Mouse (Mus musculus) CH12.LX (cell line): ENCODE results near the gene Ist1. TPM values are rescaled to one million over a fixed set of nuclear protein-coding genes. Genes with fewer than 3 reads are reported as not detected.
A peak's percentile ranks its signal among the peaks of the same experiment; 100 is the strongest.

Experiments used
- DNase-seq: peaks from one replicate; pipeline ENCODE4 v3.0.0-alpha.2; 2013; ENCODE audit errors: extremely low read depth
- H3K27ac ChIP-seq: 2 replicates; pipeline ENCODE4 v1.5.1; 2012; ENCODE audit warnings: low read depth, mild to moderate bottlenecking, control low read depth, moderate library complexity; ENCODE audit not compliant: insufficient read depth
- H3K27me3 ChIP-seq: replicated peaks from 2 replicates; pipeline ENCODE3; 2012; ENCODE audit warnings: inconsistent platforms
- H3K36me3 ChIP-seq, 2 experiments: replicated peaks in 1 of 2; 2 replicates each; pipeline versions ENCODE3 to v1.6.1; 2012; ENCODE audit warnings: inconsistent platforms in 1 of 2, low read length in 1 of 2, mild to moderate bottlenecking in 1 of 2, mixed read lengths in 1 of 2, moderate library complexity in 1 of 2; ENCODE audit not compliant: control insufficient read depth in 1 of 2, insufficient read depth in 1 of 2
- H3K4me1 ChIP-seq, 2 experiments: 2 replicates each; pipeline ENCODE4 v1.6.1; 2012; ENCODE audit warnings: inconsistent platforms in 1 of 2, moderate library complexity in 1 of 2; ENCODE audit not compliant: insufficient read depth in 2 of 2, control insufficient read depth in 1 of 2
- H3K4me2 ChIP-seq: 2 replicates; pipeline ENCODE4 v1.6.1; 2012; ENCODE audit warnings: low read depth, mild to moderate bottlenecking, control low read depth; ENCODE audit not compliant: poor library complexity, insufficient read depth, severe bottlenecking
- H3K4me3 ChIP-seq, 3 experiments: fragments of 150-350 bp in 1 of 3; sonication (generic) in 1 of 3; replicated peaks in 1 of 3; 2 replicates each; pipeline versions ENCODE3 to v1.5.1; 2011 to 2012; ENCODE audit warnings: low read depth in 2 of 3, low read length in 2 of 3, mild to moderate bottlenecking in 2 of 3, moderate library complexity in 2 of 3, control low read depth in 1 of 3, improper control_type of control experiment in 1 of 3, inconsistent platforms in 1 of 3, mixed read lengths in 1 of 3; ENCODE audit not compliant: poor library complexity in 1 of 3
- H3K79me2 ChIP-seq: replicated peaks from 2 replicates; pipeline ENCODE4 v1.6.1; 2012; ENCODE audit warnings: mild to moderate bottlenecking, moderate library complexity; ENCODE audit not compliant: control insufficient read depth, poor library complexity, insufficient read depth, severe bottlenecking; ENCODE audit errors: extremely low read depth
- H3K9ac ChIP-seq: 2 replicates; pipeline ENCODE4 v1.6.1; 2012; ENCODE audit warnings: low read depth, mild to moderate bottlenecking, control low read depth, moderate library complexity; ENCODE audit not compliant: insufficient read depth
- H3K9me3 ChIP-seq: replicated peaks from 2 replicates; pipeline ENCODE3; 2012; ENCODE audit warnings: low read length, inconsistent platforms, mixed read lengths
- BHLHE40 ChIP-seq: IDR thresholded peaks from 2 replicates; pipeline ENCODE4 v1.6.1; 2011; ENCODE audit warnings: mild to moderate bottlenecking, low read depth, low read length, improper control_type of control experiment
- CHD1 ChIP-seq: IDR thresholded peaks from 2 replicates; pipeline ENCODE4 v1.6.1; 2012; ENCODE audit warnings: low read depth, low read length, improper control_type of control experiment, inconsistent platforms
- CHD2 ChIP-seq: IDR thresholded peaks from 2 replicates; pipeline ENCODE4 v1.6.1; 2011; ENCODE audit warnings: low read length, improper control_type of control experiment
- CTCF ChIP-seq, 2 experiments: IDR thresholded peaks in 1 of 2; conservative IDR thresholded peaks in 1 of 2; 2 replicates each; pipeline ENCODE4 v1.5.1; 2011 to 2012; ENCODE audit warnings: low read depth in 2 of 2, low read length in 2 of 2, improper control_type of control experiment in 1 of 2, inconsistent platforms in 1 of 2, mild to moderate bottlenecking in 1 of 2, moderate library complexity in 1 of 2
- E2F4 ChIP-seq: IDR thresholded peaks from 2 replicates; pipeline ENCODE4 v1.6.1; 2011; ENCODE audit warnings: low read depth, low read length, improper control_type of control experiment; ENCODE audit not compliant: insufficient replicate concordance
- ELF1 ChIP-seq: IDR thresholded peaks from 2 replicates; pipeline ENCODE4 v1.6.1; 2014; ENCODE audit warnings: low read depth, mild to moderate bottlenecking, inconsistent platforms, low read length, improper control_type of control experiment
- GABPA ChIP-seq: IDR thresholded peaks from 2 replicates; pipeline ENCODE4 v1.6.1; 2012; ENCODE audit warnings: low read depth, low read length, improper control_type of control experiment, inconsistent platforms; ENCODE audit not compliant: insufficient replicate concordance
- HCFC1 ChIP-seq: IDR thresholded peaks from 2 replicates; pipeline ENCODE4 v1.6.1; 2012; ENCODE audit warnings: low read depth, mild to moderate bottlenecking, inconsistent platforms, low read length, improper control_type of control experiment
- IRF4 ChIP-seq: IDR thresholded peaks from 2 replicates; pipeline ENCODE4 v1.6.1; 2014; ENCODE audit warnings: low read depth, mild to moderate bottlenecking, inconsistent platforms, low read length, improper control_type of control experiment
- JUN ChIP-seq: IDR thresholded peaks from 2 replicates; pipeline ENCODE4 v1.6.1; 2011; ENCODE audit warnings: low read depth, mild to moderate bottlenecking, low read length, improper control_type of control experiment, moderate library complexity; ENCODE audit not compliant: insufficient read depth
- JUND ChIP-seq: conservative IDR thresholded peaks from 2 replicates; pipeline ENCODE4 v1.6.1; 2011; ENCODE audit warnings: low read depth, low read length, improper control_type of control experiment
- KAT2A ChIP-seq: IDR thresholded peaks from 2 replicates; pipeline ENCODE4 v1.6.1; 2012; ENCODE audit warnings: low read length, improper control_type of control experiment, inconsistent platforms; ENCODE audit not compliant: insufficient replicate concordance
- MAFK ChIP-seq: IDR thresholded peaks from 2 replicates; pipeline ENCODE4 v1.6.1; 2011; ENCODE audit warnings: low read length, improper control_type of control experiment; ENCODE audit not compliant: insufficient replicate concordance
- MAX ChIP-seq: IDR thresholded peaks from 2 replicates; pipeline ENCODE4 v1.6.1; 2011; ENCODE audit warnings: low read length, improper control_type of control experiment
- MEF2A ChIP-seq: IDR thresholded peaks from 2 replicates; pipeline ENCODE4 v1.6.1; 2014; ENCODE audit warnings: low read depth, mild to moderate bottlenecking, inconsistent platforms, low read length, improper control_type of control experiment, borderline replicate concordance
- MXI1 ChIP-seq: IDR thresholded peaks from 2 replicates; pipeline ENCODE4 v1.6.1; 2011; ENCODE audit warnings: mild to moderate bottlenecking, low read depth, low read length, improper control_type of control experiment
- MYC ChIP-seq: IDR thresholded peaks from 2 replicates; pipeline ENCODE4 v1.6.1; 2011; ENCODE audit warnings: low read depth, mild to moderate bottlenecking, improper control_type of control experiment, low read length
- NELFE ChIP-seq: IDR thresholded peaks from 2 replicates; pipeline ENCODE4 v1.6.1; 2011; ENCODE audit warnings: low read depth, low read length, improper control_type of control experiment
- POLR2AphosphoS2 ChIP-seq: IDR thresholded peaks from 2 replicates; pipeline ENCODE4 v1.6.1; 2011; ENCODE audit warnings: low read depth, low read length, improper control_type of control experiment
- RAD21 ChIP-seq: IDR thresholded peaks from 2 replicates; pipeline ENCODE4 v1.6.1; 2011; ENCODE audit warnings: low read depth, mild to moderate bottlenecking, low read length, improper control_type of control experiment, moderate library complexity
- SIN3A ChIP-seq: IDR thresholded peaks from 2 replicates; pipeline ENCODE4 v1.6.1; 2012; ENCODE audit warnings: low read length, improper control_type of control experiment, inconsistent platforms
- SMC3 ChIP-seq: IDR thresholded peaks from 2 replicates; pipeline ENCODE4 v1.6.1; 2011; ENCODE audit warnings: low read depth, low read length, improper control_type of control experiment
- TCF12 ChIP-seq: IDR thresholded peaks from 2 replicates; pipeline ENCODE4 v1.6.1; 2014; ENCODE audit warnings: low read depth, mild to moderate bottlenecking, inconsistent platforms, low read length, improper control_type of control experiment
- UBTF ChIP-seq: IDR thresholded peaks from 2 replicates; pipeline ENCODE4 v1.6.1; 2012; ENCODE audit warnings: low read depth, mild to moderate bottlenecking, inconsistent platforms, low read length, improper control_type of control experiment, moderate library complexity
- USF1 ChIP-seq: IDR thresholded peaks from 2 replicates; pipeline ENCODE4 v1.6.1; 2014; ENCODE audit warnings: low read depth, mild to moderate bottlenecking, inconsistent platforms, low read length, improper control_type of control experiment
- ZMIZ1 ChIP-seq: IDR thresholded peaks from 2 replicates; pipeline ENCODE4 v1.6.1; 2012; ENCODE audit warnings: low read depth, mild to moderate bottlenecking, inconsistent platforms, low read length, improper control_type of control experiment
- ZNF384 ChIP-seq: IDR thresholded peaks from 2 replicates; pipeline ENCODE4 v1.6.1; 2012; ENCODE audit warnings: low read depth, low read length, improper control_type of control experiment, inconsistent platforms
- dilution Hi-C: fragments of 300-500 bp; cut with MboI; formaldehyde crosslinking; loops from 2 replicates; pipeline ENCODE4 v1.14.3; 2020; ENCODE audit warnings: low sequenced_read_pairs; ENCODE audit not compliant: extremely low pct_unique_long_range_greater_than_20kb, extremely low pct_ligation_motif_present
- in situ Hi-C: fragments of 300-500 bp; cut with MboI; formaldehyde crosslinking; loops from 3 replicates; pipeline ENCODE4 v1.14.3; 2019; ENCODE audit warnings: low sequenced_read_pairs, low pct_ligation_motif_present, low pct_unique_long_range_greater_than_20kb, mixed read lengths
- polyA plus RNA-seq: library from polyadenylated mRNA; unstranded; fragments of >175 nt; gene quantifications from 2 replicates; pipeline ENCODE4 v1.2.1, GENCODE M21; 2012; ENCODE audit warnings: low read depth; ENCODE audit not compliant: insufficient read length
- total RNA-seq, 2 experiments: library from RNA; depleted of rRNA; stranded (reverse); fragments of 300-350 nt in 1 of 2; fragments of >200 nt in 1 of 2; gene quantifications; 2 replicates each; pipeline ENCODE4 v1.2.3; 2012 to 2014

The Ist1 gene
- total and polyA plus RNA-seq, 3 experiments, result 38.2 to 57.2 (median 53.1) TPM

DNA sequence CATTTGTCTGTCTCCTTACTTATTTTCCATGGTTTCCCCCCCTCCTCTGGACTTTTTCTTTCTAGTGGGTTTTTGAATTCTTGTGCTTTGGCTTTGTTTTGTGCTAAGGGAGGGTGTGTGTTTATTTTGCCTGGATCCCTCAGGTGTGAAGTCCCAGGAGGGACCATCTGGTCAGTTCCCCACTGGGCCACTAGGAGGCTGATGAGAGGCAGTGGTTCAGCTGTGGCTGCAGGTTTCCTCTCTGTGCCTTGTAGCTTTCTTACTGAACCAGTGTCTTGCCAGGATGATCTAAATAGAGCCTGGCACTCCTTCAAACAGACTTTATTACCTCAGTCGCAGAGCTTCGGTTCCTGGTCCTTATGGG lies 13.8 kb upstream of the Ist1 start:
- no peak overlapping the region for H3K4me3 ChIP-seq
- H3K9ac ChIP-seq, result no peak overlapping the region
- peak overlapping the region; percentile 44 for H3K4me2 ChIP-seq

DNA sequence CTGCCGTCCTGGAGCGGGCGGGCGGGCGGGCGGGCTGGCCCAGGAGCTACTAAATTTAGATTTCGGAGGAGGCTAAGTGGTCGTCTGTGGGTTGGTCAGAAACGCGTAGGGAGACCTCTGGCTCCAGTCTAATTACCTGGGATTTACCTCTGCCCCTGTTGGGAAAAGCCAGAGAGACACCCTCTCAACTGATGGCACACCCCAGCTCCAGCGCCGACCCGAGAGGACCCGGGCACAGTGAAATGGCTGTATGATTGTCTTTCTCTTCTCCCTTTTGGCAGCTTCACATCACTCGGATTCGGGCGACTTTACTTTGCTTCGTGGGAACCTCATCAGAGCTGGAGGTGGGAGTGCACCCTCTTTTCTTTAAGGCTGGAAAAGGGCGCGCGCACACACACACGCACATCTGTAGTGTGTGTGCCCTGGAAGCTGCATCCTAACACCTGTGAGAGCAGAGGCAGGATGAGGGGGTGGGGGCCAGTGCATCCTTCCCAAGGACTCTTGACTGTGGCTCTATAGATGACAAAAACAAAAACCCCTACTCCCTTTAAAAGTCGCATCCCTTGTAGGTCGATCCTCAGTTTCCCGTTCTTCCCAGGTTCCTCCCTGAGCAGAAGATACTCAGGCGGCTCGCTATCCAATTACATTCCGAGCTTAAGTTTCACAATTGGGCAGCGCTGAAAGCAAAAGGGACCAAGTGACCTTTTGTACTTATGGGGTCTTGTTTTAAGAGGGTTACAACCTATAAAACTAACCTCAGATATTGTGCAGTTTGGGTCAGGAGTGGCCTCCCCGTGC lies 13.2 kb upstream of the Ist1 start:
- dilution Hi-C loops, result no loop called here
- no peak overlapping the region for H3K27ac ChIP-seq
- peak; percentile 14 for DNase-seq

More for the DNA sequence above, 13.8 kb upstream of the Ist1 start:
- Histone ChIP-seq H3K9me3 (no peaks in the 10 kb centered on the region), H3K27ac (no peak overlapping the region), H3K27me3 (peaks cover 19% of the 10 kb centered on the region), H3K36me3 (peaks cover 0 to 32% of the 10 kb centered on the region in 2 experiments), H3K4me1 (peaks cover 0 to 20% of the 10 kb centered on the region in 2 experiments; a peak in 2 of 4 replicates), H3K79me2 (no peaks in the 10 kb centered on the region)
- in situ Hi-C loops (no loop called here), dilution Hi-C loops (no loop called here)
- TF ChIP-seq GABPA (no peak), MXI1 (no peak), CHD1 (no peak), JUND (no peak), MEF2A (0 out of 2 replicates have a peak, but pooled peaks have one; percentile 24), TCF12 (peak; percentile 39; the same call in 1 of the 2 replicates), NELFE (no peak), ZMIZ1 (no peak), SIN3A (peak; percentile 63), RAD21 (peak; percentile 54), MYC (no peak), E2F4 (no peak), HCFC1 (no peak), ELF1 (no peak), MAX (peak; percentile 51; the same call in 1 of the 2 replicates), USF1 (no peak), JUN (no peak), POLR2AphosphoS2 (no peak), UBTF (no peak), SMC3 (peak; percentile 64), IRF4 (peak; percentile 55; the same call in 1 of the 2 replicates), KAT2A (no peak), MAFK (no peak), CTCF (conservative IDR thresholded peaks at IDR 0.05 in 1 of 2, IDR thresholded peaks at IDR 0.05 in 1 of 2; ENCODE audit: low read depth in 2 of 2, low read length in 2 of 2) (peak; percentile 83 to 93), ZNF384 (no peak), BHLHE40 (no peak), CHD2 (no peak)
- DNase-seq, result peak; percentile 82

More for the DNA sequence above, 13.2 kb upstream of the Ist1 start:
- Histone ChIP-seq H3K79me2 (no peaks in the 10 kb centered on the region), H3K27me3 (peaks cover 20% of the 10 kb centered on the region), H3K4me2 (peak overlapping the region; percentile 44), H3K9ac (peak overlapping the region; percentile 80), H3K9me3 (no peaks in the 10 kb centered on the region), H3K4me1 (peaks cover 0 to 20% of the 10 kb centered on the region in 2 experiments; a peak in 2 of 4 replicates), H3K4me3 (peak overlapping the region; percentile 61 to 77 (median 73)), H3K36me3 (peaks cover 0 to 29% of the 10 kb centered on the region in 2 experiments)
- TF ChIP-seq MXI1 (0 out of 2 replicates have a peak, but pooled peaks have one; percentile 2), CHD1 (no peak)
- in situ Hi-C loops, result no loop called here
